Mouse (Mus musculus) heart, embryonic 14.5 days (tissue): ENCODE results near the gene Gpc3. TPM values are rescaled to one million over a fixed set of nuclear protein-coding genes. Genes with fewer than 3 reads are reported as not detected.

ENCODE experiments used
- ATAC-seq: fragments of 200-750 bp; cut with Nextera tagmentation; 2 replicates; pipeline ENCODE4 v1.8.0; 2017; ENCODE audit warnings: low read depth, moderate TSS enrichment; ENCODE audit not compliant: insufficient number of reproducible peaks, insufficient read depth, low FRiP score
- H3K27ac ChIP-seq, 2 experiments: fragments of 200-500 bp in 1 of 2; fragments of 300-500 bp in 1 of 2; sonication (generic) in 1 of 2; replicated peaks in 1 of 2; 2 replicates each; pipeline ENCODE4 v1.5.1; 2012 to 2014; ENCODE audit warnings: low read depth in 2 of 2, low read length in 2 of 2, control low read depth in 1 of 2, mild to moderate bottlenecking in 1 of 2, mixed read lengths in 1 of 2; ENCODE audit not compliant: control insufficient read depth in 1 of 2, insufficient read depth in 1 of 2
- H3K27me3 ChIP-seq: fragments of 300-500 bp; sonication (generic); 2 replicates; pipeline ENCODE4 v1.6.1; 2014; ENCODE audit warnings: mild to moderate bottlenecking, low read length, control low read depth; ENCODE audit not compliant: control insufficient read depth, insufficient read depth
- H3K36me3 ChIP-seq: fragments of 300-500 bp; sonication (generic); 2 replicates; pipeline ENCODE4 v1.6.1; 2014; ENCODE audit warnings: mild to moderate bottlenecking, control low read depth, low read length, mixed read lengths; ENCODE audit not compliant: control insufficient read depth, insufficient read depth
- H3K4me1 ChIP-seq, 2 experiments: fragments of 200-500 bp in 1 of 2; fragments of 300-500 bp in 1 of 2; sonication (generic) in 1 of 2; 2 replicates each; pipeline ENCODE4 v1.6.1; 2012 to 2014; ENCODE audit warnings: low read length in 2 of 2, control low read depth in 1 of 2, mixed read lengths in 1 of 2; ENCODE audit not compliant: control insufficient read depth in 2 of 2, insufficient read depth in 2 of 2
- H3K4me2 ChIP-seq: fragments of 300-500 bp; sonication (generic); 2 replicates; pipeline ENCODE4 v1.6.1; 2014; ENCODE audit warnings: mild to moderate bottlenecking, low read length
- H3K4me3 ChIP-seq, 2 experiments: fragments of 200-500 bp in 1 of 2; fragments of 300-500 bp in 1 of 2; sonication (generic) in 1 of 2; 2 replicates each; pipeline ENCODE4 v1.5.1; 2012 to 2014; ENCODE audit warnings: low read length in 2 of 2, mild to moderate bottlenecking in 2 of 2, control low read depth in 1 of 2, low read depth in 1 of 2, moderate library complexity in 1 of 2; ENCODE audit not compliant: control insufficient read depth in 1 of 2, insufficient read depth in 1 of 2
- H3K9ac ChIP-seq: fragments of 300-500 bp; sonication (generic); 2 replicates; pipeline ENCODE4 v1.6.1; 2014; ENCODE audit warnings: mild to moderate bottlenecking, low read length
- H3K9me3 ChIP-seq: fragments of 300-500 bp; sonication (generic); 2 replicates; pipeline ENCODE4 v1.6.1; 2016; ENCODE audit warnings: low read length, control low read depth; ENCODE audit not compliant: control insufficient read depth
- WGBS: fragments of 180-500 bp; shearing (Covaris S2); extraction: QIAGEN DNeasy Blood & Tissue Kit; methylation state at CpG from one replicate; pipeline ENCODE4 v1.1.7; 2014; 5-methylcytosine and 5-hydroxymethylcytosine counted together
- polyA plus RNA-seq: library from polyadenylated mRNA; unstranded; fragments of >200 nt; fragmentation: Nextera tagmentation; extraction: Ambion mirVana; gene quantifications from 2 replicates; pipeline ENCODE4 v1.2.1, GENCODE M21; 2014

Gpc3 gene
- polyA plus RNA-seq, 1 experiment from 2014 or later = 579 TPM

GRCm38 (mm10) chrX:52344018-52344417, 269.7 kb downstream of the Gpc3 start:
- no peak overlapping the region for H3K4me3 ChIP-seq
- no peak overlapping the region for H3K27ac ChIP-seq
- no peak overlapping the region for H3K9ac ChIP-seq
- peaks cover 0 to 2% of the 10 kb centered on the region in 2 experiments; a peak in 1 of 4 replicates for H3K4me1 ChIP-seq
- ATAC-seq = no peak
- no peak overlapping the region for H3K4me2 ChIP-seq
- no peaks in the 10 kb centered on the region for H3K9me3 ChIP-seq
- H3K27me3 ChIP-seq = no peaks in the 10 kb centered on the region
- H3K36me3 ChIP-seq = no peaks in the 10 kb centered on the region
- WGBS = 62% methylated on average over 3 of the region's 3 CpGs

- Histone ChIP-seq H3K4me1 (no peaks in the 10 kb centered on the region), H3K27ac (no peak overlapping the region), H3K9me3 (no peaks in the 10 kb centered on the region), H3K4me3 (no peak overlapping the region), H3K36me3 (no peaks in the 10 kb centered on the region), H3K9ac (no peak overlapping the region), H3K27me3 (no peaks in the 10 kb centered on the region), H3K4me2 (no peak overlapping the region)
- ATAC-seq = no peak
- 73% methylated on average over 3 of the region's 3 CpGs for WGBS
These were observed 273.5 kb downstream of the Gpc3 start for GRCm38 (mm10) chrX:52340251-52340650.

GRCm38 (mm10) chrX:52321791-52322190, 292.0 kb downstream of the Gpc3 start:
- Histone ChIP-seq H3K4me2 (no peak overlapping the region), H3K27me3 (no peaks in the 10 kb centered on the region), H3K9me3 (no peaks in the 10 kb centered on the region), H3K36me3 (no peaks in the 10 kb centered on the region), H3K9ac (no peak overlapping the region), H3K4me1 (peaks cover 0 to 8% of the 10 kb centered on the region in 2 experiments; a peak in 1 of 4 replicates), H3K4me3 (no peak overlapping the region), H3K27ac (no peak overlapping the region)
- ATAC-seq = no peak
- 85% methylated on average over 4 of the region's 4 CpGs for WGBS

GRCm38 (mm10) chrX:52320653-52321052, 293.1 kb downstream of the Gpc3 start:
- H3K27me3 ChIP-seq = no peaks in the 10 kb centered on the region
- no peak overlapping the region for H3K27ac ChIP-seq
- H3K4me1 ChIP-seq = peaks cover 0 to 8% of the 10 kb centered on the region in 2 experiments; a peak in 1 of 4 replicates
- H3K9ac ChIP-seq = no peak overlapping the region
- no peak for ATAC-seq
- H3K4me2 ChIP-seq = no peak overlapping the region
- no peaks in the 10 kb centered on the region for H3K9me3 ChIP-seq
- H3K4me3 ChIP-seq = no peak overlapping the region
- WGBS = 38% methylated on average over 4 of the region's 4 CpGs
- H3K36me3 ChIP-seq = no peaks in the 10 kb centered on the region

GRCm38 (mm10) chrX:52310976-52311375, 302.8 kb downstream of the Gpc3 start:
- H3K27ac ChIP-seq = no peak overlapping the region
- 90% methylated on average over 2 of the region's 2 CpGs for WGBS

GRCm38 (mm10) chrX:52305226-52305625, 308.5 kb downstream of the Gpc3 start:
- no peak for ATAC-seq
- Histone ChIP-seq H3K4me1 (no peaks in the 10 kb centered on the region), H3K27me3 (no peaks in the 10 kb centered on the region), H3K9ac (no peak overlapping the region), H3K27ac (no peak overlapping the region), H3K9me3 (no peaks in the 10 kb centered on the region), H3K36me3 (no peaks in the 10 kb centered on the region), H3K4me3 (no peak overlapping the region), H3K4me2 (no peak overlapping the region)
- 70% methylated on average over 4 of the region's 4 CpGs for WGBS

More at GRCm38 (mm10) chrX:52310976-52311375, 302.8 kb downstream of the Gpc3 start:
- H3K9ac ChIP-seq = no peak overlapping the region
- H3K27me3 ChIP-seq = no peaks in the 10 kb centered on the region
- H3K4me3 ChIP-seq = no peak overlapping the region
- H3K4me1 ChIP-seq = no peaks in the 10 kb centered on the region
- no peak for ATAC-seq
- H3K4me2 ChIP-seq = no peak overlapping the region
- H3K36me3 ChIP-seq = no peaks in the 10 kb centered on the region
- H3K9me3 ChIP-seq = no peaks in the 10 kb centered on the region

- Histone ChIP-seq H3K27me3 (no peaks in the 10 kb centered on the region), H3K9ac (no peak overlapping the region), H3K9me3 (no peaks in the 10 kb centered on the region), H3K27ac (no peak overlapping the region), H3K36me3 (no peaks in the 10 kb centered on the region), H3K4me2 (no peak overlapping the region), H3K4me3 (no peak overlapping the region), H3K4me1 (peaks cover 4 to 15% of the 10 kb centered on the region in 2 experiments)
- WGBS = 28% methylated on average over 1 of the region's 1 CpGs
- no peak for ATAC-seq
These were observed 325.0 kb downstream of the Gpc3 start for GRCm38 (mm10) chrX:52288792-52289191.

- Histone ChIP-seq H3K36me3 (no peaks in the 10 kb centered on the region), H3K9ac (no peak overlapping the region), H3K27me3 (no peaks in the 10 kb centered on the region), H3K4me2 (no peak overlapping the region), H3K4me1 (peaks cover 4 to 15% of the 10 kb centered on the region in 2 experiments), H3K4me3 (no peak overlapping the region), H3K27ac (peak overlapping the region; percentile 64 to 70; a peak in 3 of 4 replicates), H3K9me3 (no peaks in the 10 kb centered on the region)
- ATAC-seq = no peak
- WGBS = 65% methylated on average over 6 of the region's 6 CpGs
These were observed 325.8 kb downstream of the Gpc3 start for GRCm38 (mm10) chrX:52287944-52288343.
